Mouse (Mus musculus): ENCODE results near the gene Tpx2.

Gene Tpx2

GRCm38 (mm10) chr2:152943568-152943967 is 95.8 kb downstream of the Tpx2 start:
- DNase-seq (ENCODE audit: low read depth, low spot score) = no peak

- no peak for DNase-seq (ENCODE audit: low read depth, low spot score)
Observed at GRCm38 (mm10) chr2:152944013-152944412, 96.2 kb downstream of the Tpx2 start.
